Mouse (Mus musculus): ENCODE results near the gene Pdxk.
"Not testable (repeated sequence)": the region's sequence is repeated elsewhere in the genome, so short reads cannot be mapped to it uniquely, and the experiment has no call there.

Gene Pdxk

GRCm38 (mm10) chr10:78420929-78421328 is 43.8 kb downstream of the Pdxk start:
- in situ Hi-C loops (cut with MboI, MseI) = no loop called here

- in situ Hi-C loops (cut with MboI, MseI) = no loop called here
These were observed 46.0 kb downstream of the Pdxk start for GRCm38 (mm10) chr10:78418791-78419190.

GRCm38 (mm10) chr10:78417888-78418287 is 46.9 kb downstream of the Pdxk start:
- in situ Hi-C loops (cut with MboI, MseI) = no loop called here

GRCm38 (mm10) chr10:78414936-78415335 is 49.8 kb downstream of the Pdxk start:
- in situ Hi-C loops (cut with MboI, MseI) = not testable (repeated sequence)

GRCm38 (mm10) chr10:78413152-78413520 is 51.6 kb downstream of the Pdxk start:
- in situ Hi-C loops (cut with MboI, MseI) = no loop called here

- in situ Hi-C loops (cut with MboI, MseI) = no loop called here
These were observed 52.2 kb downstream of the Pdxk start, which contains the start of gene Rrp1 for GRCm38 (mm10) chr10:78412319-78413151. Rrp1 (minus strand) TSS chr10:78413043.

GRCm38 (mm10) chr10:78411851-78412250 is 52.9 kb downstream of the Pdxk start:
- in situ Hi-C loops (cut with MboI, MseI) = no loop called here

GRCm38 (mm10) chr10:78409035-78409788 is 55.6 kb downstream of the Pdxk start:
- in situ Hi-C loops (cut with MboI, MseI) = loop anchor here in 1 of 2 experiments (10.0 kb wide), 1 partner anchor 384 kb away; no protein-coding TSS in a partner anchor

- in situ Hi-C loops (cut with MboI, MseI) = loop anchor here in 1 of 2 experiments (10.0 kb wide), 1 partner anchor 382 kb away; no protein-coding TSS in a partner anchor
These were observed 57.6 kb downstream of the Pdxk start for GRCm38 (mm10) chr10:78407132-78407531.

GRCm38 (mm10) chr10:78406152-78406551 is 58.6 kb downstream of the Pdxk start:
- in situ Hi-C loops (cut with MboI, MseI) = loop anchor here in 1 of 2 experiments (10.0 kb wide), 1 partner anchor 381 kb away; no protein-coding TSS in a partner anchor

GRCm38 (mm10) chr10:78402301-78402922 is 62.4 kb downstream of the Pdxk start:
- in situ Hi-C loops (cut with MboI, MseI) = loop anchor here in 1 of 2 experiments (10.0 kb wide), 1 partner anchor 378 kb away; no protein-coding TSS in a partner anchor

GRCm38 (mm10) chr10:78401127-78401526 is 63.6 kb downstream of the Pdxk start:
- in situ Hi-C loops (cut with MboI, MseI) = loop anchor here in 1 of 2 experiments (10.0 kb wide), 1 partner anchor 376 kb away; no protein-coding TSS in a partner anchor

GRCm38 (mm10) chr10:78399090-78399657 is 65.6 kb downstream of the Pdxk start:
- in situ Hi-C loops (cut with MboI, MseI) = no loop called here

GRCm38 (mm10) chr10:78396625-78396885 is 68.2 kb downstream of the Pdxk start:
- in situ Hi-C loops (cut with MboI, MseI) = no loop called here

- in situ Hi-C loops (cut with MboI, MseI) = no loop called here
These were observed 68.8 kb downstream of the Pdxk start for GRCm38 (mm10) chr10:78395819-78396624.

- in situ Hi-C loops (cut with MboI, MseI) = no loop called here
These were observed 69.4 kb downstream of the Pdxk start for GRCm38 (mm10) chr10:78395377-78395776.

GRCm38 (mm10) chr10:78392072-78392471 is 72.7 kb downstream of the Pdxk start:
- in situ Hi-C loops (cut with MboI, MseI) = loop anchor here in 1 of 2 experiments (5.0 kb wide), 1 partner anchor 110 kb away; no protein-coding TSS in a partner anchor

- in situ Hi-C loops (cut with MboI, MseI) = loop anchor here in 1 of 2 experiments (5.0 kb wide), 1 partner anchor 109 kb away; no protein-coding TSS in a partner anchor
These were observed 73.7 kb downstream of the Pdxk start for GRCm38 (mm10) chr10:78390982-78391470.

GRCm38 (mm10) chr10:78388216-78388980 is 76.4 kb downstream of the Pdxk start:
- in situ Hi-C loops (cut with MboI, MseI) = loop anchor here in 1 of 2 experiments (5.0 kb wide), 1 partner anchor 111 kb away; no protein-coding TSS in a partner anchor
